Mouse (Mus musculus) ovary, postnatal 10 days (tissue): Measurements from ENCODE around the gene Nt5dc3.

ENCODE experiments used
- DNase-seq: peaks from one replicate; pipeline ENCODE4 v3.0.0; 2022; ENCODE audit warnings: low spot score

The Nt5dc3 gene

GRCm38 (mm10) chr10:86880071-86880806 is 101.4 kb downstream of the Nt5dc3 start:
- DNase-seq: no peak

GRCm38 (mm10) chr10:86881448-86881847 is 102.6 kb downstream of the Nt5dc3 start:
- DNase-seq: no peak

- DNase-seq: no peak
Measured at GRCm38 (mm10) chr10:86886434-86886833, 107.6 kb downstream of the Nt5dc3 start.
